Mouse (Mus musculus): ENCODE measurements around the gene Ddias. TPM values are rescaled to one million over a fixed set of nuclear protein-coding genes. Genes with fewer than 3 reads are reported as not detected.
"Not testable (repeated sequence)": the region's sequence is repeated elsewhere in the genome, so short reads cannot be mapped to it uniquely, and the experiment has no call there.

The Ddias gene
- 6.2 and 14.7 TPM in 2 replicates for polyA plus RNA-seq (2011; ENCODE audit: insufficient read depth, insufficient read length, low replicate concordance, missing spikeins)

DNA sequence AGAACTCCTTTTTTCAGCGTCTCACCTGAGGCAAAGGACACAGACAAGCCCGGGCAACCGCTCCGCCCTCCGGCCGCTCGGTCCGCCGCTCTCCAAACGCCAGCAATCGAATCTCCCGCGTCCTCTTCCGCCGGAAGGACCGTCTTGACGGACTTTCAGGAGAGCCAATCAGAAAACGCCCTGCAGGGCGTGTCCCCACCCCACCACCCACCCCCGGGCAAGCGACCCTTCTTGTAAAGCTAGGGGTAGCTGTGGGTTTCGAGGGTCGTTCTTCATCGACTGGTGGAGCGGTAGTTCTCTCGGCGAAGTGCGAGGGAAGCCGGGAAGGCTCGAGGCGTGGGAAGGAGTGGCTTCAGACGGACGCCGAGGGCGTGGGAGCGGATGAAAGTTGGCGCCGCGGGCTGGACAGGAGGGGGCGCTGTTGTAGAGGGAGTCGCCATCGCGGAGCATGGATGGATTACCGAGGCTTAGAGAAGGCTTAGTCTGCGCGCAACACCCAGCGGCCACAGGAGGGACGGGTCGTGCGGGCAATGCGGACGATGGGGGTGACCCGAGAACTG lies at the start of gene Ddias, which contains the start of gene Prcp:
TSS of gene Ddias (minus strand) at position 132 of the 560 bp plus-strand sequence.
TSS of gene Prcp (plus strand) at position 355 of the 560 bp plus-strand sequence.
- TF ChIP-seq POLR2A (IDR thresholded peaks at IDR 0.05; ENCODE audit: borderline replicate concordance, control insufficient read depth, low read depth, low read length), result peak; percentile 81; the same call in 1 of the 2 replicates
- peak; percentile 96 for TF ChIP-seq CTCF (IDR thresholded peaks at IDR 0.05; ENCODE audit: control insufficient read depth, insufficient read depth, low read length)
- Histone ChIP-seq H3K4me3 (replicated peaks; ENCODE audit: control insufficient read depth, low read depth, low read length) (peak within 1 kb of the TSS; percentile 74), H3K27ac (ENCODE audit: control insufficient read depth, insufficient read depth, low read depth, low read length, poor library complexity) (peak within 1 kb of the TSS; percentile 91), H3K4me1 (ENCODE audit: control insufficient read depth, insufficient read depth, low read length) (no peaks in the 10 kb centered on the region; the same call in 1 of the 2 replicates)
- under 1% methylated on average over 53 of the region's 53 CpGs for WGBS

DNA sequence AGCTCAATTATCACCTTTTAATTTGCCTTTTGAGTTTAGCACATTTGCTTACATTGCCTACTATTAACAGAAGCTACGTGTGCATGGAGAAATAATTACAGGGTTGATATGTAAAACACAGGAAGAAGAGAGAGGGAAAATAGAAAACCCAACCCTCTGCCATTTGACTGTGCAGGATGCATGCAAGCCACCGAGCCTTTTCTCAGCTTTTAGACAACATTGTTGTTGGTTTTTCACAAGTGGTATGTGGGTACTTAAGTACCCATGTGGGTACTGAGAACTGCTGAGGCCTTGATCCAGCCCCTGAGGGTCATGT lies 46.8 kb upstream of the Ddias start:
- Histone ChIP-seq H3K4me3 (replicated peaks; ENCODE audit: control insufficient read depth, low read depth, low read length) (no peak overlapping the region), H3K27ac (ENCODE audit: control insufficient read depth, insufficient read depth, low read depth, low read length, poor library complexity) (no peak overlapping the region), H3K4me1 (ENCODE audit: control insufficient read depth, insufficient read depth, low read length) (no peaks in the 10 kb centered on the region)
- 73% methylated on average over 2 of the region's 2 CpGs for WGBS
- TF ChIP-seq CTCF (IDR thresholded peaks at IDR 0.05; ENCODE audit: control insufficient read depth, insufficient read depth, low read length), result no peak
- TF ChIP-seq POLR2A (IDR thresholded peaks at IDR 0.05; ENCODE audit: borderline replicate concordance, control insufficient read depth, low read depth, low read length), result no peak

DNA sequence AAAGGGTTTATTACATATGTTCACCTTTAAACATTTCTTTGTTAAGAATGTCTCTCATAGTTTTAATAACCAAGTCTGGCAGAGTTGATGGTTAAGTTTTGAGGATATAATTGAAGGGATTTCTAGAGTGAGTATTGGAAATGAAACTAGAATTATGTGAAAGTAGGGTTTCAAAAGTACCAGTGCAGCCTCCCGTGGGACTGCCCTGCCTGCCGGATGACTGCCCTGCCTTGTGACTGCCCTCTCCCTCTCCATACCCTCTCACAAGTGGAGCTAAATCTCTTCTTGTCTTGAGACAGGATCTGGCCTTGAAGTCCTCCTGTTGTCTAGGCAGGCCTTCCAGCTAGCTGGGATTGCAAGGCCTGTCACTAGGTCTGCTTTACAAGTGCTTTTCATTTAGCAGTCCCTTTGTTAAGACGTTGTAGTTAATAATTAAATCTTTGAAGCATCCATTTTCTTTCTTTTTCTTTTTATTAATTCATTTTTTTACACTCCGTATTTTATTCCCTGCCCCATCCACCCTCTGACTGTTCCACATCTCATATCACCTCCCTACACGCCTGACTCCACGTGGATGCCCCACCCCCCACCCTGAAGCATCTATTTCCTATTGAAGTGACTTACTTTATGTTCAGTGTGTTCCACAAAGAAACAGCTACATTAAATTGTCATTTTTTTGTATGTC lies 46.3 kb upstream of the Ddias start:
- no peak overlapping the region for H3K4me3 ChIP-seq (replicated peaks; ENCODE audit: control insufficient read depth, low read depth, low read length)
- no peaks in the 10 kb centered on the region for H3K4me1 ChIP-seq (ENCODE audit: control insufficient read depth, insufficient read depth, low read length)
- no peak overlapping the region for H3K27ac ChIP-seq (ENCODE audit: control insufficient read depth, insufficient read depth, low read depth, low read length, poor library complexity)
- 82% methylated on average over 6 of the region's 6 CpGs for WGBS
- TF ChIP-seq POLR2A (IDR thresholded peaks at IDR 0.05; ENCODE audit: borderline replicate concordance, control insufficient read depth, low read depth, low read length) (no peak), CTCF (IDR thresholded peaks at IDR 0.05; ENCODE audit: control insufficient read depth, insufficient read depth, low read length) (no peak)

DNA sequence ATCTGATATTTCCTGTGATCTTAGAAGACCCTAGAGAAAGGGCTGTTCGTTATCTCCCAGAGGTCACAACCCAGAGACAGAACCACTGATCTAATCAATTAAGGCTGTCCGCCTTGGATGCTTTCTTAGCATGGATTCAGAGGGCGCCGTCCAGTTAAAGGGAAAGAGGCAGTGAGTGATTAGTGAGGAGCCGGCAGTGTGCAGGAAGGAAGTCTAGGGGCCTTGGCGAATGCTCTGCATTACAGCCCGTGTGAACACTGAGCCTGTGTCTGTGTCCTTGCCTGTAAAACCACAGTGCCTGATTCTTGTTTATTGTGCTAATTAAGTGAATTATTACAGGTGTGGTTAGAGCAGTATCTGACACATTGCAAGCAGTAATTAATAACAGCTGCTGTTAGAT lies 30.2 kb upstream of the Ddias start:
- not testable (repeated sequence) for H3K4me3 ChIP-seq (replicated peaks; ENCODE audit: control insufficient read depth, low read depth, low read length); H3K4me1 ChIP-seq (ENCODE audit: control insufficient read depth, insufficient read depth, low read length); H3K27ac ChIP-seq (ENCODE audit: control insufficient read depth, insufficient read depth, low read depth, low read length, poor library complexity)
- 45% methylated on average over 7 of the region's 7 CpGs for WGBS

- Histone ChIP-seq H3K4me1 (ENCODE audit: control insufficient read depth, insufficient read depth, low read length) (no peaks in the 10 kb centered on the region), H3K4me3 (replicated peaks; ENCODE audit: control insufficient read depth, low read depth, low read length) (no peak overlapping the region), H3K27ac (ENCODE audit: control insufficient read depth, insufficient read depth, low read depth, low read length, poor library complexity) (no peak overlapping the region)
- TF ChIP-seq CTCF (IDR thresholded peaks at IDR 0.05; ENCODE audit: control insufficient read depth, insufficient read depth, low read length) (peak; percentile 95), POLR2A (IDR thresholded peaks at IDR 0.05; ENCODE audit: borderline replicate concordance, control insufficient read depth, low read depth, low read length) (no peak)
- WGBS, result 43% methylated on average over 7 of the region's 7 CpGs
Measured at GRCm38 (mm10) chr7:92903360-92904038, 29.5 kb upstream of the Ddias start.

- H3K27ac ChIP-seq (ENCODE audit: control insufficient read depth, insufficient read depth, low read depth, low read length, poor library complexity), result no peak overlapping the region
- TF ChIP-seq POLR2A (IDR thresholded peaks at IDR 0.05; ENCODE audit: borderline replicate concordance, control insufficient read depth, low read depth, low read length) (no peak), CTCF (IDR thresholded peaks at IDR 0.05; ENCODE audit: control insufficient read depth, insufficient read depth, low read length) (no peak)
- H3K4me1 ChIP-seq (ENCODE audit: control insufficient read depth, insufficient read depth, low read length), result no peaks in the 10 kb centered on the region
- 54% methylated on average over 2 of the region's 2 CpGs for WGBS
- H3K4me3 ChIP-seq (replicated peaks; ENCODE audit: control insufficient read depth, low read depth, low read length), result no peak overlapping the region
Measured at GRCm38 (mm10) chr7:92897021-92897420, 23.0 kb upstream of the Ddias start.

GRCm38 (mm10) chr7:92896036-92896435 lies 22.0 kb upstream of the Ddias start:
- Histone ChIP-seq H3K4me3 (replicated peaks; ENCODE audit: control insufficient read depth, low read depth, low read length) (no peak overlapping the region), H3K27ac (ENCODE audit: control insufficient read depth, insufficient read depth, low read depth, low read length, poor library complexity) (no peak overlapping the region), H3K4me1 (ENCODE audit: control insufficient read depth, insufficient read depth, low read length) (no peaks in the 10 kb centered on the region)
- TF ChIP-seq CTCF (IDR thresholded peaks at IDR 0.05; ENCODE audit: control insufficient read depth, insufficient read depth, low read length) (no peak), POLR2A (IDR thresholded peaks at IDR 0.05; ENCODE audit: borderline replicate concordance, control insufficient read depth, low read depth, low read length) (no peak)
- 73% methylated on average over 5 of the region's 5 CpGs for WGBS

GRCm38 (mm10) chr7:92893478-92893877 lies 19.4 kb upstream of the Ddias start:
- Histone ChIP-seq H3K4me3 (replicated peaks; ENCODE audit: control insufficient read depth, low read depth, low read length) (no peak overlapping the region), H3K27ac (ENCODE audit: control insufficient read depth, insufficient read depth, low read depth, low read length, poor library complexity) (no peak overlapping the region), H3K4me1 (ENCODE audit: control insufficient read depth, insufficient read depth, low read length) (no peaks in the 10 kb centered on the region)
- 32% methylated on average over 3 of the region's 3 CpGs for WGBS
- 0 out of 2 replicates have a peak, but pooled peaks have one; percentile 6 for TF ChIP-seq CTCF (IDR thresholded peaks at IDR 0.05; ENCODE audit: control insufficient read depth, insufficient read depth, low read length)
- no peak for TF ChIP-seq POLR2A (IDR thresholded peaks at IDR 0.05; ENCODE audit: borderline replicate concordance, control insufficient read depth, low read depth, low read length)

Measured in bone marrow, adult 2 months (tissue).